Mouse (Mus musculus) MEL (cell line): Measurements from ENCODE around the gene Ltb4r2.

Source experiments
- CTCF ChIP-seq, 3 experiments: IDR thresholded peaks in 2 of 3; conservative IDR thresholded peaks in 1 of 3; 2 replicates each; pipeline ENCODE4 v1.5.1; 2011 to 2012; ENCODE audit warnings: low read length in 3 of 3, low read depth in 2 of 3, mild to moderate bottlenecking in 2 of 3, improper control_type of control experiment in 1 of 3, inconsistent platforms in 1 of 3, mixed read lengths in 1 of 3, moderate library complexity in 1 of 3; ENCODE audit not compliant: control insufficient read depth in 1 of 3, insufficient read depth in 1 of 3, poor library complexity in 1 of 3, severe bottlenecking in 1 of 3
- ZKSCAN1 ChIP-seq: IDR thresholded peaks from 2 replicates; pipeline ENCODE4 v1.6.1; 2012; ENCODE audit warnings: low read depth, mild to moderate bottlenecking, inconsistent platforms, low read length, improper control_type of control experiment, moderate library complexity

- no peak for TF ChIP-seq ZKSCAN1
- no peak for TF ChIP-seq CTCF (IDR thresholded peaks at IDR 0.05 in 2 of 3, conservative IDR thresholded peaks at IDR 0.05 in 1 of 3; ENCODE audit: control insufficient read depth in 1 of 3, insufficient read depth in 1 of 3, low read depth in 2 of 3, low read length in 3 of 3, poor library complexity in 1 of 3, severe bottlenecking in 1 of 3)
Observed at GRCm38 (mm10) chr14:55734869-55735268, 26.4 kb upstream of the Ltb4r2 start.
